Mouse (Mus musculus): Measurements from ENCODE around the gene Entpd7.
A peak's percentile ranks its signal among the peaks of the same experiment; 100 is the strongest.

Gene Entpd7

DNA sequence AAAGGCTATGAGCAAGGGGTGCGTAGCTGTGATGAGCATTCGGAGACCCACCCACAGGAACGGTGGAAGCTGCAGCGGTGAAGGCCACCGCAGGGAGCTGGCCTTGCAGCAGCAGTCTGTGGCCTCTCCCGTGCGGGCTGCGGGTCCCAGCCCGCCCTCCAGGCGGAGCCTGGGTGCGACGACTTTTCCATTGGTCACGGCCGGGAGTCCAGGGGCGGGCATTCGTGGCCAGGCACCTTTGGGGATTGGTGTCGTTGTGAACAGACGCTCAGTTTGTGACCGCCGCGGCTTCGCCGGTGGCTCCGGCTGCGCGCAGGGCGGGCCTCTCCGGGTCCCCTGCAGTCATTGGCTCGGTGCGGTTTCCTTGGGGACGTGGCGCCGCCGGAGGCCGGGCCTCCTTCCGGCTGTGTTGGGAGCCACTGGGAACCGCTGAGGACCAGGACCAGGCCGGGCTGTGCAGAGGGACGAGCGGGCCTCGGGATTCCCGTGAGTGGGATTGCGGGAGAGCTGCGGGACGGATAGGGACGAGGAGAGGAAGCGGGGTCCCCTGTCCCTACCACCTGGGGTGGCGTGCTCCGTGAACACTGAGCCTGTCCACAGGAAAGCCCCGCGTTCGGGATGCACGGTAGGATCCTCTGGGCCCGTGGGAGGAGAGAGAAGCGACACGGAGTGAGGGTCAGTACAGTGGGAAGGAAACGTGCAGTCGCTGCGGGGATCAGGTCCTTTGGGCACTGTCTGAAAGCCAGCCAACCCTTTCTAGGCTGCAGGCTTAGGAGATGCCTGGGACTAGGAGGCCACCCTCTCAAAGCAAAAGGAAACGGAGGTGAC lies at the start of gene Entpd7:
Gene Entpd7 (plus strand): TSS at position 254 of the 828 bp plus-strand sequence.
- peak; percentile 94 for DNase-seq

DNA sequence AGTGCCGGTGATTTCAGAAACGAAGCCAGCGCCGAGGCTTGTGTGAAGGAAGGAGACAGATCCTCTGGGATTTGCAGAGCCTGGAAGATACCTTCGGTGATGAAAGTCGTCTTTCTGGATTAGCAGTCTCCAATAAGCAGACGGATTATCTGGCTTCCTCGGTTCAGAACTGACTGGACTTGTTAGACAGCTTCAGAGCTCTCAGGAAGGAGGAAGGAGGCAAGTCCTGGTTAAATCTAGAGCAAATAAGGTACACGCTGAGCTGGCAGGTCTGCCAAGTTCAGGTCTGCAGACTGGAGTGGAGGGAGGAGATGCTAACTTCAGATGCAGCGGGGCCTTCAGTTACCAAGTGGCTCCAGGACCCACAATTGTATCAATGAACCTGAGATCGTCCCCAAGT lies 47.6 kb upstream of the Entpd7 start:
- DNase-seq, result no peak

DNA sequence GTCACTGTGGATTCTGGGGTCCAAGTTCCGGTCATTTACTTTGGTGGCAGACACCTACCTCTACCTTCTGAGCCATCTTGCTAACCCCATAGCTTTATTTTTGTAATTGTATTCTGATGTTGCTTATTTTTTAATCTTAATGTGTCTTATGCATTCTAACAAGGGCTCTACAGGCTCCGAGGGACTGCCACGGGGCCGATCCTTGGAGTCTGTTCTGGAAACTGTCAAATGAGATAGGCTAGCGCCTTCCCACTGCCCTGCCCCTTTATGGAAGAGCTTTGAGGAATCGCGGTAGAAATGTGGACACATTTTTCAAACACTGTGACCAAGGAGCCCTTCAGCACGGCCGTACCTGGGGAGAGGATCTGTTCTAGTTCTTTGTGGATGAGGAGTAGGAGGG lies 46.6 kb upstream of the Entpd7 start:
- no peak for DNase-seq

DNA sequence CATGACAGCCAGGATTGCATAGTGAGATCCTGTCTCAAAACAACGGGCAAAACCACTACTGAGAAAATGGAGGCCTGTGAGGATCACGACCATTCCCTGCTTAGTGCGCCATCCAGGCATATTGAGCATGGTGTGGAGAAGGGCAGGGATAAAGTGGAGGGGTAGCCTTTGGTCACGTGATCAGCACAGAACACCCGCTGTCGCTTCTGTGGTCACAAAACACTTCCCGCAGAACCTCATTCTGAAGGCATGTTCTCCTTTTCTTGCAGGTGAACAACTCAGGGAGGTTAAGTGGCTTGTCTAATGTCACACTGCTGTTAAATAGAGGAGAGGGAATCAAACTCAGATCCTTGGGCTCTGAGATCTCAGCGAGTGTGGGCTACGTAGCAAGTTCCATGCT lies 44.0 kb upstream of the Entpd7 start:
- no peak for DNase-seq

DNA sequence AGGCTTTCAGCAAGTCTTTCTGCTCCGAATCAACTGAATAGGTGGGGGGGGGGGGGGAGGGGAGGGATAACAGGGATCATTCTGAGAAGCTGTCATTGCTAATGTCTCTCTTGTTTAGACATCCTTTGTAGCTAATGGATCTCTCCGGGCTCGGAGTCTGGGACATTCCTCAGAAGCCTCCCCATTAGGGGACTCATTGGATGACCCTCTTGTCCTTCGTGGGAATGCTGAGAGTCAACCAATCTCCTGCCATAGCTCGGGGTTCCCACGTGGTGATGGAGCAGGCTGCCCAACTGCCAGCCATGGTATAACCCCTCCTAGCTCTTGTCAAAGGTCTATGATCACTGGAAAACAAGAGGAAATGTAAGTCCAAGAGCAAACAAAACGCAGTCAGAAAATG lies 42.6 kb upstream of the Entpd7 start:
- no peak for DNase-seq

DNA sequence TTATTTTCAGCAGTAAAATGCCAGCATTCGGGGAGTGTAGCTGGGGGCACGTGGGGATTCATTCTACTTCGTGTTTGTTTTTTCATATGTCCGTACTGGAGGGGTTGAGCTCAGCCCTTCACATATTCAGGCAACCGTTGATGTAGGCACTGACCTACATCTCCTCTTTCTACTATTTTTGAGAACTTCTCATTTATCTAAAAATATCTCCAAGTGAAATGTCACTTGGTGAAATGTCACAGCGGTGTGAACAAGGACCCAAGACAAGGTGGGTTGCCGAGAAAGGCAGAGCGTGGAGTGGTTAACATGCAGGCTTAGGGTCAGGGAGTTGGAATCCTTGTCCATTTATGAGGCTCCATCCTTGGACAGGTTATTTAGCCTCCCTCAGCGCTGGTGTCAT lies 42.2 kb upstream of the Entpd7 start:
- DNase-seq, result no peak

DNA sequence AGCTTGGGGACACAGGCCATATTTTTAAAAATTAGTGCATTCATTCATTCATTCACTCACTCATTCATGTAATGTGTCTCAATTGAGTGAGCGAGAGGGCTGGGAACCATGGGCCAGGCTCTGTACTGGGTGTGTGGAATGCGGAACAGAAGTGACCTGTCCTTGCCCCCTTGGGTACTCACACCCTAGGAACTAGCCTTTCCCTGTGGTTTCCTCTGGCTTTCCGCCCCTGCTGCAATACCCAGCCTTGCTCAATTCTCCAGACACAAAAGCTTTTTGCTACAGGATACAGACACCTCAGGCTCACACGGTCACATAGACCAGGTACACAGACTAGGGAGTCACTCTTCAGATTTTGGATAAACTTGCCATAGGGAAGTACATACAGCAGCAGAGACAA lies 41.1 kb upstream of the Entpd7 start:
- DNase-seq, result no peak

DNA sequence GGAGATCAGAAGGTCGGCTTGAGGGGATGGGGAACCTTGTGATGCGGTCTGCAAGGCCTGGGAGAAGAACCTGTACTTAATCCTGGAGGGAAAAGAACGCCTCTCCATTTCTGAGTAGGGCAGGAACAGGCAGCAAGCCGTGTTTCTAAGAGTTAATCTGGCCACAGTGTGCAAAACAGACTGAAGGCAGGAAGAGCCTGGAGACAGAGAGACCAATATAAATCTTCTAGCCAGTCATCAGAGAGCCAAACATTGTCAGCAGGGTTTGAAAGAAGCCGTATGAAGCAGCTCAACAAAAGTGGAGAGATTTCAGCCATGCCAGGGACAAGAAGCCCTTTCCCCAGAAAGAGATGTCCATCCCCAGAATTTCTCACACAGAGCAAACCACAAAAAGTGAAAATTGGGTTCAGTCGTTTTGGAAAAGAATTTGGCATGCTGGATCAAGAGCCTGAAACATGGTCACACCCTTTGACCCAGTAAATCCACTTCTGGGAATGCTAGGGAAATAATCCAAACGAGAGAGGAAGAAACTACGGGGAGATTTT lies 38.2 kb upstream of the Entpd7 start:
- DNase-seq, result no peak

DNA sequence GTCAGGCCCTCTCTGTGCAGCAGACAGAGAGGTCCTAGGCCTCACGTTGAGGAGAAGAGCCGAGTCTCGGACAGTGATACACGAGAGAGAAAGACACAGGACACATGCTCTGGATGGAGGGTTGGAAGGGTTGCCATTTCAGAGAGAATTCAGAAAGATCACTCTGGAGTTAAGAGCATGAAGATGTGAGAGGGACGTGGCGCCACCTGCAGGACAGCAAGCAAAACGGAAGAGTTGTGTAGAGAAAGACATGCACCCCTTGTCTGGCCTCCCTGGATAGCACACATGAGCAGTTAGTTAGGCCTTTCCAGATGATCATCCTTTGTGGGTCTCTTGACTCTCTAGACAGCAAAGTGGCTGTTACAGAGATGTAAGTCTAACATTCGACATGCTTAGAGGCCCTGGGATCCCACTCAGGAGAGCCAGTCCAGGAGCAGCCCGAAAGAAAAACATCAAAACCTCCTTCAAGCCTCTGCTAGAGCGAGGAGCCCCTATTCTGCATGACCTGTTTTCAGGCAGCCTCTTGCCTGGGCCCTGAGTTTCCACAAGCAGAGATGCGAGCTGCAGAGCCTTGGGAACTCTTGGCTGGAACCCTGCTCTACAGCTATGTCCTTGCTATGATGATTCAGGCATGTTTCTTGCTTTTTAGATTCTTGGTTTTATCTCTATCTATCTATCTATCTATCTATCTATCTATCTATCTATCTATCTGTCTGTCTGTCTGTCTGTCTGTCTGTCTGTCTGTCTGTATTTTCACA lies 33.6 kb upstream of the Entpd7 start:
- DNase-seq, result peak; percentile 60

DNA sequence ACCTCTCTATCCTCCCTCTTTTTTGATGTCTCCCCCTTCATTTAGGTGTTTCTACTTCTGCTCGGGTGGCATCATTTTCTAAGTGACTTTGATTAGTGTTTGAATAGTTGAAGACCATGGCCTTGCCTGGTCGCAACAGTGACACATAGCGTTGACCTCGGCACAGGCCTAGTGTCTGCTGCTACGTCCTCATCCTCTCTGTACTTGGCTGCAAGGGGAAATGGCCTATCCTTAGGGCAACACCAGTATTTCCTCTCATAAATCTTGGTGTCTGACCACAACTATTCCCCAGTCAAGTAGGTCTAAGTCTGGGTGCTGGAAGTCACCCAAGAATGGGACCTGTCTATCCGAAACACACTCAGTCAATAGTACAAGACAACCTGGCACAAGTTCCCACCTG lies 29.8 kb upstream of the Entpd7 start:
- DNase-seq, result no peak

DNA sequence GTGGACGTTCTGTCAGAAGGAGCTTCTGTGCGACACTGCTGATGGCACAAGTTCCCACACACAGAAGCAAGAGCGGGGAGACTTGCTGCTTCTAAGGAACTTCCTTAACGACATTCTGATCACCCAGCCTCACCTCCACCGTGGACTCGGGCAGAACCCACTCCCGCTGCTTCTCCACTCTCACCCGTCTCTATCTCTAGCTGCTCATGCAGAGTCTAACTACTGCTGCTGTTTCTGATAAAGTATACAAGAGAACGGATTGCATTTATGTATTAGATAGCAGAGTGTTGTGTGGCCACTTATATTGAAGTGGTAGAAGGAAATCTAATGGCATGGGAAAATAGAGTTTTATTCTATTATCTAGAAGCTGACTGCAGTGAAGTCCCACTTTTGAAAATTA lies 28.7 kb upstream of the Entpd7 start:
- DNase-seq, result no peak

DNA sequence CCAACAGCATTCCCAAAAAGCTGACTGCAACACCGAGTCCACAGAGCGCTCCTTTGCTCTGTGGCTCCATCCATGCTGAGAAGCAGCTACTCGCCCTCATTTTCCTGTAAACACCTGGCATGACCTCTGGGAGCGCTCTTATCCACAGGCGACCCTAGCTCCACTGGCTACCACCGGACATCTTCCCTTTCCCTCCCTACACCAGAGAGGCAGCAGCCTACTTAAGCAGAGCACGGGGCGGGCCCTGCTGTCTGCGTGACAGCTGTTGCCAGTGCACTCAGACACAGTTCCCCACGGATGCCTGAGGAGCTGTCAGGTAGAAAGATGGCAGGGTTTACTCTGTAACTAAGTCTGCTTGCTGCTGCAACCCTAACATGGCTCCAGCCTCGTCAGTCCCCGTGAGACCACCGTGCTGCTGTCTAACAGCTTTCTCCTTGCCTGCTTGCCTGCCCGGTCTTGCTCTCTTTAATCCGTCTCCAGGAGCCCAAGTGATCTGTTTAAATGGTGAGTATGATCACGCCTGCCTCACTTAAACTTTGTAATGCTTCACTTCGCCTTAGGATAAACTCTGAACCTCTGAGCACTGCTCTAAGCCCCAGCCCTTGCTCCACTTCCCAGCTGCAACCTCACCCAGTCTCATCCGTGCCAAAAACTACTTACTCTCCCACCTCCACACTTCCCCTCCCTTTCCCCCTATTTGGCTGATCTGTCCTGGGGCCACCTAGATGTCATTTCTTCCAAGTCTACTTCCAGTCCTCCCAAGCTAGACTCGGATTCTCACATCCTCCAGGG lies 27.1 kb upstream of the Entpd7 start:
- DNase-seq, result no peak

DNA sequence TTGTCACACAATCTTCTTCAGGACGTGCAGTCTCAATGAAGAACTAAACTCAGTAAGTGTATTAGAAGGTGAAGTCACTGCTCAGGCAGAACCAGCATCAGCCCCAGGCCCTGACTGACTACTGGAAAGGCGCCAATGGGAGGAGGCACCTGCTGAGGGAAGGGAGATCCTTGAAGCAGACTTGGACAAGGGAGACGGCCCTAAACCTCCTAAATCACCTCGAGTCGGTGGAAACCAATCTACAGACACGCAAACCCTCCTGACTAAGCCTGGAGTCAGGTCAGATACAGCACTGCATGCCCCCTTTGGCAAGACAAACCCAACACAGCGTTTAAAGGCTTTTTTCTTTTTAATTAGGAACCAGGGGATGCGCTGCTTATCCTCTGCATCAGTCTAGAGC lies 26.0 kb upstream of the Entpd7 start:
- DNase-seq, result no peak

DNA sequence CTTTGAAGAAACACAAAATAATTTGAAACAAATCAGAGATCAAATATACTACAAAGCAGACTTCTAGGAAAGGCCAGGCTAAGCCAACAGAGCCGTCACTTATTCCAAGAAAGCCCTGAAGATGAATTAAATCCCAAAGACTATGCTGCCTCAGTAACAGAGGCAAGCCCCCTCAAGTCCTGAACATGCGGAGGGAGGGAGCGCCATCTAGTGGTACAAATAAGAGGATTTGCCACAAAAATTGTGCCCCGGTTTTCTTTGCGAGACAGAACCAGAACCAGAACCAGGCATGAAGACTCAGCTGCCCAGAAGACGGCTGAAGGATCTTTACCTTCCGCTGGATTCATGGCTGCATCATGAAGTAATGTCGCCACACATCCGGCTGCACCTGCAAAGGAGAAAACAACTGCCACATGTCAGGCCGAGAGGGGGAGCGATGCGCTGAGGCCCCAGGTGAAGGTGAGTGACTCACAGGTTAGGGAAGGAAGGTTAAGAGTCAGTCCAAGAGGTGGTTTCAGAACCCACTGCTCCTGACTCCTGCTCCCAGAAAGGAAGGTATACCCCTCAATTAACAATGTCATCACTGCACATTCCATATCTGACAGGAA lies 23.9 kb upstream of the Entpd7 start:
- peak; percentile 44 for DNase-seq

DNA sequence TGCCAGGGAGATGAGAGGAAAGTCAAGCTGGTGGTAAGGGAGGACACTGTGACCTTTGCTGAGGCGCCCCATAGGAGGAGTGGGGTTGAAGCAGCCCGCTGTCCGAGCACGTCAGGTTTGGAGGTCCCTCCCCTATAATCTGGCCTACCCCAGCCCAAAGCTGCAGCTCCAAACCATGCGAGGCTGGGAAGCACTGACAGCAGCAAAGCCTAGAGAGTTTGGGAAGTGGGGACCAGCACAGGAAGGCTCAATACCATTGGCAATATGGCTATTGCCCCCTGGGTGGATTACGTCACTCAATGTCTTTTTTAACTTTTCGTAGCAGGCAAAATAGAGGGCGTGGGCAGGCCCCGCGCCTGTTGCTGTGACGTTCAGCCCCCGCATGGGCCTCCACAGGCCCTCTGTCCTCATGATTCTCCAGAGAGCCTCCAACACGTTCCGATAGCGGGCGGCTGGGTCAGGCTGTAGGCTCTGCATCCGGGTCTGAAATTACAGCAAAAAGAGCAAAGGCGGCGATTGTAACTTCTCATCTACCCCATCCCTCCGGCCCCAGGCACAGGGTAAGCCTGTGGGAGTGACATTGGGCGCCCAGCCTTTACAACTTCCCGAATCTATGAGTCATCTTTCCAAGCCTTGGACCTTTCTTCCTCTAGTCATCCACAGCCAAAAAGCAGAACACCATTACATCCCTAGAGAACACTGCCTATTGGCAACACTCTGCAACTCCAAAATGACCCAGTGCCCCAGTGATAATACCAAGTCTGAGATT lies 22.6 kb upstream of the Entpd7 start:
- DNase-seq, result no peak

DNA sequence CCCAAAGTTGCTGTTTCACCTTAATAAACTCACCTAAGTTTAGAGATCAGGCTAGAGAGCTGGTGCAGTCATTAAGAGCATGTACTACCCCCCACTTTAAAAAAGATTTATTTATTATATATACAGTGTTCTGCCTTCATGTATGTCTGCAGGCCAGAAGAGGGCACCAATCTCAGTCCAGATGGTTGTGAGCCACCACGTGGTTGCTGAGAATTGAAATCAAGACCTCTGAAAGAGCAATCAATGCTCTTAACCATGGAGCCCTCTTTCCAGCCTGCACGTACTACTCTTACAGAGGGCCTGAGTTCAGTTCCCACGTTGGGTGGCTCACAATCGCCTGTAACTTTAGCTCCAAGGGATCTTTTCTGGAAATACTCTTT lies 22.1 kb upstream of the Entpd7 start:
- DNase-seq, result peak; percentile 58

DNA sequence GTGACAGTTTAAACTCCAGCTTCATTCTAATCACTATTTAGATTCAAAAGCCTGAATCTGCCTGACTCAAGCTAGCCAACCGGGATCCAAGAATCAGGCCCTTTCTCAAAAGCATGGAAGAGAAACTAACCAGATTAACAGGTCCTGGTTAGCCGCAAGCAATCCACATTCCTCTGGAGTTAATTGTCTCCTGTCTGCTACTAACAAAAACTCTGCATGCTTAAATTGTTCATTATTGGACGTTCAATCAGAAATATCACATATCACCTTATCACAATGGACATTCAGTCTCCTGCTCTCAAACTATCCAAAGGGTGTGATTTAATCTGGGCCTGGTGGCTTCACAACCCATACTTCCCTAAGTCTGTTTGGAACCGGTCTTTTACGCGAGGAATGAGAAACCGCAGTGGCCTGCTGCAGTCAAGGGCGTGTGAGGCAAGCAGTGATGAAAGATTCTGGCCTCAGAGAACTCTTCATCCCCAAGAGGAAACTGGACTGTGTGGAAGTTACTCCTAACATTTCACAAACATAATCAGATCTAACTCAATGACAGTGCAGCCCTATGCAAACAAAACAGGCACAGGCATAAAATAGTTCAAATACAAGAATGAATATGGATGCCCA lies 20.2 kb upstream of the Entpd7 start:
- DNase-seq, result no peak

DNA sequence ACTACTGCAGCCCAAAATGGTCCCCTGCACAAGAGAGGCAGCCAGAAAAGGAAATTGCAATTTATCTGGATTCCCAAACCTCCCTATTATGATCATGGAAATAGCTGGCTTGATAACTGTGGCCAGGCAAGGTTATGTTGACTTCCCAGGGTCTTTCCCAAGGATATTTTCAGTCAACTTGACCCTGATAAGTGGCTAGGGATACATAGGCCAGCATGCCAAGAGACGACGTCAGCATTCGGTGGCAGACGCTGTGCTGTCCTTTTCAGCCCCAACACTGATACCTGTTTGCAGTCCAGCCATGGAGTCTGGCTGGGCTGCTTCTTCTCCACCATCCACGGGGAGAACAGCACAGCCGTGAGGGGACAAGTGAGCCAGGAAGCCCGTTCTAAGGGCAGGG lies 18.4 kb upstream of the Entpd7 start:
- DNase-seq, result no peak

DNA sequence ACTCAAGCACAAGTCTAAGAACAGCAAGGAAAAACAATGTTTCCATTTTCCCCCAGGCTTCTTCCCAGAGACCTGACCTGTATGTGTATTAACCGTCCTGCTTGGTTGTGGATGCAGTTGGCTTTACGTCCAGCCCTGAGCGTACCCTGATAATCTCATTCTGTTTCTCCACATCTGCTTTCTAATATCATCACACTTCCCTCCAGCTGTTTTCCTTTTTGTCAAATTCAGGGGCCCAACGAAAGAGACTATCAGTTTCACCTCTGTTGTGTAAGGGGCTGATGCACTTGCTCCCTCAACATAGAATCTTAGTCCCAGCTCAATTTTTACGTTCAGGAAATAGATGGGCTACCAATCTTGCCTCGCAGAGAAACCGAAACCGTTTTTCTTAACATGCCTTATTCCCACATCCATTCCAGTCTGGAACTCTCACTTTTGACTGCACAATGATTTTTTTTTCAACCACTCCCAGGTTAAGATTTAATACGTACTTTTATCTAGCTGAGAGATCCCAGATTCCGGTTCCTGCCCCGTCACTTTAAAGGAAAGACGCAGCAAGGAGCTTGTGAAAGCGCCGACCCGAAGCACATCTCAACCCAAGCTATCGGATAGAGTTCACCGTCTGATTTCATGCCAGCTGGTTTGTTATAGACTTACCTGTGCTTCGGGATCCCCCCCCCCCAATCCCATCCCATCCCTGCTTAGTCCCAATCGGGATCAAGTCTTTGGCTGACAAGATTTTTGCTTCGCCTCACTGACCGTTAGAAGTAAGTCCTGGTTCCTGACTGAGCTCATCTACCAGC lies 15.8 kb upstream of the Entpd7 start:
- DNase-seq, result peak; percentile 33

DNA sequence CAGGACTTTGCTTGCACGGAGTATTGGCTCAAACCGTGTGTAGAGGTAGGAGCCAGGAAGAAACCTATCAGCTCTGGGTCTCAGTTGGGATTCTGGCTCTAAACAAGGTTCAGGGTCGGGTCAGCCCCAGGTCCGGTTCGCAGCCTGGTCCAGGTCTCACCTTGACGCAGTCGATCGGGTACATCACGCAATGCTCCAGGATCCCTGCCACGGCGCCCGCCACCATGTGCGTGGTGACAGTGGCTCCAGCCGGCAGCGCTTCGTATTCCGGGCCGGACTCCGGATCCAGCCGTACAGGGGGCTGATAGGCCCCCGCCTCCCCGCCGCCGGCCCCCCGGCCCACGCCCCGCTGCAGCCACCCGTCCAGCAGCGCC lies 15.2 kb upstream of the Entpd7 start:
- no peak for DNase-seq

Data from thymus, postnatal 14 days (tissue).